Mouse (Mus musculus) heart, postnatal 36 days (tissue): ENCODE measurements around the gene Stpg4. TPM values are rescaled to one million over a fixed set of nuclear protein-coding genes. Genes with fewer than 3 reads are reported as not detected.
A peak's percentile ranks its signal among the peaks of the same experiment; 100 is the strongest.

Experiments
- DNase-seq, 2 experiments: peaks; one replicate each; pipeline ENCODE4 v3.0.0; 2021 to 2022
- intact Hi-C: fragments of 180-260 bp; cut with DNase I; formaldehyde crosslinking; loops from one replicate; pipeline ENCODE4 v1.15.1; 2025
- total RNA-seq, 2 experiments: library from RNA; stranded (reverse); gene quantifications; 2 replicates each; pipeline ENCODE4 v1.2.3; 2021

The Stpg4 gene
- total RNA-seq, 2 experiments from 2014 or later = not detected

DNA sequence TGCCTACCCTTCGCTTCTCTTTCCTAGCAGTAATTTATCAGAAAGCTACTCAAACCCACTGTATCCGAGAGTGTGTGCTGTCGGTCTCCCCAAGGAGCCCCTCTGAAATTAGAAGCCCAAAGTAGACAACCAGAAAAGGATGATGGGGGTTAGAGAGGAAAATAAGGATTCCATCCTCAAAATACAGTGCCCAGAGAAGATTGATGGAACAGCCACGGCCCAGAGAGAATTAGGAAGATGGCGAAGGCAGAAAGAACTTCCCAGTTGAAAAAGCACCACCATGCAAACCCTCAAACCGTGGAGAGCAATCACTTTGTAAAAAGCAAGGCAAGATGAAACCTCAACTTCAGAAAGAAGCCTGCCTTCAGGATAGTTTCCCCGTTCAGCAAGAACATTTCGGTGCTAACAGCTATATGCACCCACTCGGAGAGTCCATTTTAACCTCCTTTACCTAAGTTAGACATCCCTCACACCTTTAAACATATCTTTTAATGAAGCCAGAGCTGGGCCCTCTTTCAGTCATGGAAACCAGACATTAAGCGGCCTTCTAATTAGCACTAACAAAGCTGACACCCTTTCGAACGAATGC is 20.2 kb upstream of the Stpg4 start:
- intact Hi-C loops = loop anchor here (2.0 to 5.0 kb wide), 4 partner anchors 25 to 123 kb away; no protein-coding TSS in a partner anchor
- peak in 1 of 2 experiments; percentile 26 for DNase-seq

DNA sequence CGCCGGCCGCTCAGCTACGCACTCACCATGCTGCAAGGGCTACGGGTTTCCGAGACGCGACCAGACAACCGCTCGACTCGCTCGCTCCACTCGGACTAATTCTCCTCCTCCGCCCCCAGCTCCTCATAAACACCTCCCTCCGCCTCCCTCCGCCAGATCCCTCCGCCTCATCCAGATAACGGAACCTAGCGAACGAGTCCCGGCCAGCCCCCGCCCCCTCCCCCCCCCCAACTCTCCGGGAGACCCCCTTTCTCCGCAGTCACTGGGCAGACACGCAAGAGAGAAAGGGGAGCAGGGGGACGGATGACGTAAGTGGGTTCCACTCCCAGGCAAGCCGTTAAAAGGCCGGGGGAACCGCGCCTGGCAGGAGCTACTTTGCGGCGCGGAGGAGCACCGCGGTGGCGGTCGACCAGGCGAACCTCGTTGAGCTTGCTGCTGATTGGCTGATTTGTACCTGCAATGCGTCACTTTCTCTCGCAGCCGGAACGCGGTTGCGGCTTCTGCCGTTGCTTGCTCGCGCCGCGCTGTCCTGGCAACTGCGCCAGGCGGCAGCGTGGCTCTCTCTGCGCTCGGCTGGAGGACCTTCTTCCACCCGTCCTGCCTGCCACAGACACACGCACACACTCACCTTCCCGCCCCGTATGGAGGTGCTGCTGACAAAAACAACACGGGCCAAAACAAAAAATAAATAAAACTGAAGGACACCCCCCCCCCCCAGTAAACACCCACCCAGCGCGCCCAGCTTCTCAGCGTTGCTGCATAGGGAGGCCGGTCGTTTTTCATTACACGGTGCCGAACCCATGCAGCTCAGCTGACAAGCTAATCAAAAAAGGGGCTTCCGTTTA is 19.4 kb upstream of the Stpg4 start, which contains the start of gene Calm2:
Gene Calm2, minus strand, starts transcription at position 169 of the 845 bp plus-strand sequence.
- DNase-seq = peak; percentile 98 to 99
- intact Hi-C loops = loop anchor here (1.0 to 5.0 kb wide), 5 partner anchors 26 to 132 kb away; no protein-coding TSS in a partner anchor

DNA sequence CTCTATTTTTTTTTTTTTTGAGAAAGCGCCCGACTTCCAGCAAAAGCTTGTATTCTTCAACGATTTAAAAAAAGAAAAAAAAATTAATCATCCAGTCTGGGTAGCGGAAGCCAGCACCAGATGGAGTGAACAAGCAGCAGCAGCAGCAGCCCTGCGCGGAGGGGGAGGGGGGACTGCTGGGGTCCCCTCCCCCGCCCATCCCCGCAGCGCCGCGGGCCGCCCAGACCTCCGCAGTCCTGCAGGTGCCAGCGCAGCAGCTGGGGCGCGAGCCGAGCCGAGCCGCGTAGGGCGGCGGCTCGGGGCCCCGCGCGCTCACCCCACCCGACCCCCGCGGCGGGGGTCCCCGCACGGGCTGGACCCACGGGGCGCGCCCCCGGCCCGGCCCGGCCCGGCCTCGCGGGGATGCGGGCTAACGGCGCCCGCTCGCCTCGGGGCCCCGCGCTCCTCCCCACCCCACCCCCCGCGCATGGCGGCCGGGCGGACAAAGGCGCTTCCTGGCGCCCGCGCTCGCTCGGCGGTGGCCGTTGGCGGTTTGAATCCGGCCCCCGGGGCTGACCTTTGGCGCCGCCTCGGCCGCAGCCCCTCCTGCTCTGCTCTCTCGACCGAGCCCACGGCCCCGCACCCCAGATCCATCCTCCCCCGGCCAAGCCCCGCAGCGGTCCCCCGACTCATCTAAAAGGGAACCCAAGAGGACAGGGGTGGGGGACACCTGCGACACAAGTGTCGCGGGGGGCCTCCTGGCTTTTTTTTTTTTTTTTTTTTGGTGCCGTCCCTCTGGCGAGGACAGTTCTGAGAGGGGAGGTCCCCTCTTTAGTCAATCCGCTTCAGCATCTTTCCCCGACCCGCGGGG is 18.6 kb upstream of the Stpg4 start:
- DNase-seq = peak; percentile 61 to 67
- intact Hi-C loops = loop anchor here (1.0 to 5.0 kb wide), 6 partner anchors 27 to 131 kb away; no protein-coding TSS in a partner anchor

DNA sequence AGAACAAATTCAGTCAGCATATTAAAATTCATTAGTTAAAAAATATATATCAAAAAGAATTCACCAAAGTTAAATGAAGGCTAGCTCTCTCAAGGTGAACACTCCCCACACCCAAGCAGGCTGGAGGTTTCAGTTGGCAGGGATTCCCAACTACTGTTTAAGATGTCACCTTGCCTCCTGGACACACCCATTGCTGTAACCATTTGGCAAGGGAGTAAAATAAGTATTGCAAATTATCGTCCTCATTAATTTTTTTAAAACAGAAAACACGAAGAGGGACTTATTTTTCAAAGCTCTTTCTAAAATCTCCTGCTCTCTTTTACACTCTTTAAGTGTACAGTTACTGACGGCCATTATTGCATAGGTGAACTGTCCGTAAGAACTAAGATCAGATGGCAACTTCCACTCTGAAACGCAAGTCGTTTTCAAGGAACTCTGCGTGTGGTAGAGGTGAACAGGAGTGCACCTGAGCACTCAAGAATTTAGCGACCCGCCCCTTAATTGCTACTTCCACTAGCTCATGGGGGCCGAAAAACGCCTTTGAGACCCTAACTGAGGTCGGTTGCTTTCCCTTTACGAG is 17.9 kb upstream of the Stpg4 start:
- intact Hi-C loops = loop anchor here (1.0 to 5.0 kb wide), 2 partner anchors 68 to 85 kb away; no protein-coding TSS in a partner anchor
- no peak for DNase-seq

DNA sequence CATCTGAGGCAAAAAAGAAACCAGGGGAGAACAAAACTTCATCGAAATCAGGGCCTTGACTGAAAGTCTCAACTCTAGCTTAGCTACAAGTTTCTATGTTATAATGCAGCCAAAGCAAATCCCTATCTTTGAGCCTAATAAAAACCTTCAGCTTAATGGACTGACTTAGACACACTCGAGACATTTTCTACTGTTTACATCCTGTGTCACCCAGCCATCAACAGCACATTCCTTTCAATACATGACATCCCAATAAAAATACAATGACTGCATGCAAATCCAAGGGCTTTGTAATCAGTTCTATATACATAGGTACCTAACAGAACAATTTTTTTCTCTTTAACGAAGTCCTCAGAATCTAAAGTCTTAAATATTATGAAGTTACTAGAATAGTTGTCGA is 17.2 kb upstream of the Stpg4 start:
- intact Hi-C loops = loop anchor here (1.0 to 5.0 kb wide), 2 partner anchors 67 to 86 kb away; no protein-coding TSS in a partner anchor
- no peak for DNase-seq

DNA sequence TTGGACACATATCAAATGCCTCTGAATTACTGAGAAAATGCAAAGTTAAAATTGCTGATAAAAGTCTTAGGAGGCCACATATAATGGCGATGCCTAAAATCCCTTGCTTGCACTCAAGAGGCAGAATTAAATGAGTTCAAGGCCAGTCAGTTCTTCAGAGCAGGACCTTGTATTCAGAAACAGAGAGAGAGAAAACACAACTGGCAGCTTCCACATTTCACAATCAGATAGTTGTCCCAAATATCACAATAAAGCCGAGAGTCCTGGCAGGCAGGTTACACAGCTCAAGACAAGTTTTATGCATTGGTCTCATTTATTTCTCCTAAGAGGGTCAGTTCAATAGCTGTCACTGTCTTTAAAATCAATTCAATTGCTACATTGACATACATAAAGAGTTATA is 14.0 kb upstream of the Stpg4 start:
- intact Hi-C loops = no loop called here

DNA sequence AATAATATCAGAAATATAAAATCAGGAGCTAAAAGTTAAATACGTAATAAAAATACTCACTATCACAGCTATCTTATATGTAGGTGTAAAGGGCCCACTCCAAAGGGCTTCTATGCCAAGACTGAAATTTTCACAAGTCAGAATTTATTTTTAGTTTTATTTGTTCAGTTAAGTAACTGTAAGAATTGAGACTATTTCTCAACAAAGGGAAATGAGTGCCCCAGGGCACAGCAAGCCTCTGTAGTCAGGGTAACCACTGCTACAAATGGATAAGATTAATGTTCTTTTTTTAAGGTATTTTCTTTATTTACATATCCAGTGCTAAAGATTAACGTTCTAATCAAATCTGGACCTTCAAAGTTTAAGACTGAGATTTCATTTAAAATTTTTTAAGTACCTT is 11.9 kb upstream of the Stpg4 start:
- intact Hi-C loops = no loop called here
- no peak for DNase-seq

More for the DNA sequence above, 14.0 kb upstream of the Stpg4 start:
- no peak for DNase-seq

DNA sequence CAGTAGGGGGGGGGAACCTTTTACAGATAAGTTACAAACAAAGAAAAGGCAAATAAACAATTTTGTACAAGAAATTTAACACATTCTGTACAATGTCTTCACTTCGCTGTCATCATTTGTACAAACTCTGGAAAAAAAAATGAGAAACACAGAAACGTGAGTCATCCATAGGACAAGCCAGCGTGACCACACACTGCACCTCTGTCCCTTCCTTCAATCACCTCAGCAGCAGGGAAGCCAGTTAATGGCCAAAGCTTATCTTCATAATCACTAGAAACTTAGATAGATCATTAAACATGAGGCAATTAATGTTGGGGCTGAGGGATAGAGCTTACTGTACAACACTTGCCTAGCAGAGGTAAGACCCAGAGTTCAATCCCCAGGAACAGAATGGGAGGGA is 6.4 kb upstream of the Stpg4 start:
- no peak for DNase-seq
- intact Hi-C loops = no loop called here

DNA sequence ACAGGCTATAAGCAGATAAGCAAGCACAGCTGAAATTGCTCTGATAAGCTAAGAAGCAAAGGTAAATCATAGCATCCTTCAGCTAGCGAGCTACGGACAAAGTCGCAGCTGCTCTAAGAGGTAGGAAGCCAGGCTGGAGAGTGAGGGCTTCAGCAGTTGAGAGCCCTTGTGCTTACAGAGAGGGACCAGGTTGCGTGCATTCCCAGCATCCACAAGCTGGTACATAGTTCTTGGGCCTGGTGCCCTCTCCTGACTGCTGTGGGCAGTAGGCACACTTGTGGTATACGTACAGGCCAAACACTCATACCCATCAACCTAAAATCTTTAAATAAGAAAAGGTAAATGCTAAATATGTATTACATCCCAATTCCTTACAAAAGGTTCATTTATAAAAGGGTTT is 5.2 kb upstream of the Stpg4 start:
- intact Hi-C loops = no loop called here

DNA sequence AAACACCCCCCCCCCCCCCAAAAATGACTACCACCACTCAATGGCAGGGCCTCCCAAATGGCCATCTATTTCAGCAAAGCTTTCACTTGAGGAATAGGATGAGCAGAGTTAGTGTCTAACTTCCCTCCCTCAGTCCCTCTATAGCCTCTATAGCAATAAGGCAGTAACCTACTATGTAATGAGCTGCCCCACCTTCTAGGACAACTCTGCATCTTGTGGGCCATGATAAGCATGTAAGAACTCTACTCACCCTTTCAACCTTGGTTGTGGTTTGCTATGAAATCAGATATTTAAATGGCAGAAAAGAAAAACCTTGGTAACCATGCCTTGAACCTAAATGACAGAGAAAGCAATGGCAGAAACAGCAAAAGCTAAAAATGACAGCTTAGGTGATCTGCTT is 4.8 kb upstream of the Stpg4 start:
- DNase-seq = no peak
- intact Hi-C loops = no loop called here

More for the DNA sequence above, 5.2 kb upstream of the Stpg4 start:
- no peak for DNase-seq

DNA sequence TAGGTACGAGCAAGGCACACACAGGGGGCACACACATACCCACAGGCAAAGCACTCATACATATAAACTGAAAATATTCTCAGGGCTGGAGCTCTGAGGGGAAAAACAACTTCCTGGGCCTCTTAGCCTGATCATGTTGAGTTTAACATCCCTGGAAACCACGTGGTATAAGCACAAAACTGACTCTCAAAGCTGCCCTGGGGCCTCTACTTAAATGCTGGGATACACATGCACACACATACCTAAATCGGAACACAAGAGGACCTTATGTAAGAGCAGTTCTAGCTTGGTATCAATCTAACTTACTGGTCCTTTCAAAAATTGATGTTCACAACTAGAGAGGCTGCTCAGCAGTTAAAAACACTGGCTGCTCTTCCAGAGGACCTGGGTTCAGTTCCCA is 1.9 kb upstream of the Stpg4 start:
- no peak for DNase-seq
- intact Hi-C loops = no loop called here

DNA sequence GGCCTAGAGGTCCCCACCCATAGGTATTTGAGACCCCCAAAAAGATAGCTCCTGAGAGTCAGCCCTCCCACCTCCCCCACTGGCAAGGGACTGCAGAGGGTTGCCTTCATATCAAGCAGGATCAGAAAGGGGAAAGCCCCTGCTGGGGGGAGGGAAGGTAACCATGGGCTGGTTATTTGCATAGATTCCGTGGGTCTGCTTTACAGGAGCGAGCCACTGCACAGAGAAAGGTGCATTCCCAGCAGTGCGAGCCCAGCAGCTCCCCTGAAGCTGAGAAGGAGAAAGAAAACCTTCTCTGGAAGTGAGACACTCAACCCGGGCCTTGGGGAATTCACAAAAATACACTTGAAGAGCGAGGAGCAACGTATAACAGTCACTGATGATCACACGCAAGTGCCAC is 9.5 kb downstream of the Stpg4 start:
- intact Hi-C loops = no loop called here
- DNase-seq = no peak

DNA sequence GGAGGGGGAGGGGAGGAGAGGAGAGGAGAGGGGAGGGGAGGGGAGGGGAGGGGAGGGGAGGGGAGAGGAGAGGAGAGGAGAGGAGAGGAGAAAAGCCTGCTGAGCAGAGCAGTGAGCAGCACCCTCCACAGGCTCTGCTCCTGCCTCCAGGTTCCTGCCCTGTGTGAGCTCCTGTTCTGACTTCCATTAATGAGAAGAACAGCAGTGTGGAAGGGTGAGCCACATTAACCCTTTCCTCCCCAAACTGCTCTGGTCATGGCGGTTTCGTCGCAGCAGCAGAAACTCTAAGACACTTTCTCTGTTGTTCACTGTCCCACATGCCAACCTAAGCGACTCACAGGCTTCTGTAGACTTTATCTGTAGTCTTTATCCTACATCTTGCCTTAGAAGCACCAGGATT is 20.9 kb downstream of the Stpg4 start:
- no peak for DNase-seq
- intact Hi-C loops = no loop called here

DNA sequence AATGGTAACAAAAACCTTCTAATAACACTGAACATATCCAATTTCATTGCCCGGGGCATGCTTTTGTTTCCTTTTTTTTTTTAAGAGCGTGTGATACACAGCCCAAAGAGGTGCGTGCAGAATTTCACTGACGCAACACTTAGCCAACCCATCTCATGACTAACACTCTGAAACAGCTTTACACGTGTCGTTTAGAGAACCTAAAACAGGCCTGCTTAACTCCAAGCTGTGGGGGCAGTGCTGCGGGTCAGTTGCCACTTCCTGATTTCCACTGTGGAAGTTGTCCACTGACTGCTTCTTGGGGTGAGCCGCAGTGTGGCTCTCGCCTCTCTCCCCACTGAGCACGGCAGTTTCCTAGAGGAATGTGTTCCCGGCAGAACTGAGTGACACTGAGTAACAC is 22.0 kb downstream of the Stpg4 start:
- no peak for DNase-seq
- intact Hi-C loops = no loop called here

DNA sequence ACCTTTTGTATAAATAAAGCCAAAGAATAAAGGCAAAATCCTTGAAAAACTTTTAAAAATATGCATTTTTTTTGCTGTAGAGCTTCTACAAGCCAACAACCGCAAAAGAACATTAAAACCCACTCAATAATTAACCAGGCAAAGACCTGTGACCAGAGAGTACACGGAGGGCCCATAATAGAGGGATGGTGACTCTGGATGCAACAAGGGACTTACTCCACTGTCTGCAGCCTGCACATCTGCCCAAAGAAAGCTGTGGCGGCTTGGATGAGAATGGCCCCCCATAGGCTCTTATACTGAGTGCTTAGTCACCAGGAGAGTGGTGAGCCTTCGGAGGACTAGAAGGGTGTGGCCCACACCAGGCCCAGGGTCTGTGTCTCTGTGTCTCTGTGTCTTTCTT is 24.1 kb downstream of the Stpg4 start:
- no peak for DNase-seq
- intact Hi-C loops = no loop called here

DNA sequence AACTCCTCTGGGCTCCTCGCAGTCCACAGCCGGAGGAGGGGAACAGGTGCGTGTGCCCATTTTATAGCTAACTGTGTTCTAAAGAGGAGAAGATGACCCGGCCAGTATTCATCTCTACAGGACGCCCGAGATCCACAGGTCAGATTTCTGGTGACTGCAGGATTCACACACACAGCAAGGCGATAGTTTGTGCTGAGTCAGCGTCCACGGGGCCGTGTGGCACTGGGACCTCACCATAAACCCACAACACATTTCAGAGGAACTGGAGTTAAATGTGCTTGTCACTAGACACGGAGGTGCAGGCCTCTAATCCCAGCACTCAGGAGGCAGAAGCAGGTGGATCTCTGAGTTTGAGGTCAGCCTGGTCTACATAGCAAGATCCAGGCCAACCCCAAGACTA is 25.1 kb downstream of the Stpg4 start:
- intact Hi-C loops = no loop called here
- no peak for DNase-seq

DNA sequence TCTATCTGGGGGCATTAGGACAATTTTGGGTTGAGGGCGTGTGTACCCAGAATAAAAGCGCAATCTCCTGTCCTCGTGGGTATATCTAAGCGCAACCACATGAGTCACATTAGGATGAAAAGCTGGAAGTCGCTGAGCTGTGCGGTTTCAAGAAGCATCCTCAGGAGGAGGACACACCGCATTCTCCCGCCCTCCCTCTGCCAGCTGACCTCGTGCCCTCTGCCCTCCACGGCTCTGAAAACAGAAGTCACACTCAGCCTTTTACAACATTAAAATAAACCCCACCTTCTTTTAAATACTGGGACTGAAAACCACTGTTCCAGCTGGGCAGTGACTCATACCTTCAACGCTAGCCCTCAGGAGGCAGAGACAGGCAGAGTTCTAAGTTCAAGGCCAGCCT is 30.5 kb downstream of the Stpg4 start:
- DNase-seq = no peak
- intact Hi-C loops = no loop called here

DNA sequence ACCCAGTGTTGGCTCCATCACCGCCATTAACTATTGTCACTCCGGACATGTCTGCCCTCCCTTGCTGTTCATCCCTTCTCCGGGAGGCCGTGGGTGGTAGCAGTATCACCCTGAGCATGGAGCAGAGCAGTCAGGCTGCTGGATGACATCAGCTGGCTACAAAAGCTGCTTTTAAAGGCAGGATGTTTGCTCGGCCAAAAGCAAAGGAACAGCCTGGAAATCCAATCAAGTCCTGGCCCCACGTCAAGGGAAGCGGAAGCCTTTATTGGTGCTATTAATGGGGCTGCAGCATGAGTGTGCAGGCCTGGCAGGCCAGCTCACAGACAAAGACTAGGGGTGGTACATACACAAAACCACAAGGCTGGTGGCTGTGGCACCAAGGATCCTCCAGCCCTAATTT is 36.3 kb downstream of the Stpg4 start:
- intact Hi-C loops = loop anchor here (2.0 to 5.0 kb wide), 2 partner anchors 56 to 284 kb away; partner anchors contain the start of genes Calm2 and Socs5
- peak; percentile 61 to 66 for DNase-seq

DNA sequence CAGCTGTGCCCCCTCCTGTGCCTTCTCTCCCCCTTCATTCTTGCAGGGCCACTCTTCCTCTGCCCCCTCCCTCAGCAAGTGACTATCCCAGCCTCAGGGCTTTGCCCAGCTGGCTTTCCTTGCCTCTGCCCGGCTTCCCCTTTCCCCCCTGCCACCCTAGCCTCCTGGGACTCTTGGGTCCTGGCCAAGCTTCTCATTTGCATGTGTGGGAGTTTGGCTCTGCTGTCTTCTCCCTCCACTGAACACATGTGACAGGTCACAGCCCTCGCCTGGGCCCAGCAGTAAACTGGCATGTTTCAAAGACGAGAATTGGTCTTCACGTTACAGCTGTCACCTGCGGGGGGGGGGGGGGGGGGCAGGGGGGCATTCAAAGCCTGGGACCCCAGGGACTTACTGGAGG is 40.5 kb downstream of the Stpg4 start:
- intact Hi-C loops = no loop called here
- DNase-seq = peak in 1 of 2 experiments; percentile 47

DNA sequence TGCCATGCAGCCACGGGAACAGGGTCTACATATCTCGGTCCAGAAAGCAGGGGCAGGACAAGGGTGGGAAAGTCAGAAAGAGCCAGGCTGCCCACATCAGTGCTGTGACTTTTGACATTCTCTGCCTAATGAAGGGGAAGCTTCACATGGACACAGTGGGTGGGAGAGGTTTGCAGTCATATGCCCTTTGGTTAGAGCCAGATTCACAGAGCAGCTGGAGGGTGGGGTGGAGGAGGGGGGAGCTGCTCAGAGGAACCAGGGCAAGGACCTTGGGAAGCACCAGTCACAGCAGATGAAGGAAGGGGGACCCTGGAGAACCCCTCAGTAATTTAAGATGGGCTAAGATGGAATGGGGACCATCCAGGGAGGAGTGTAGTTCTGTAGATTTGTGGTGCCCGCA is 41.7 kb downstream of the Stpg4 start:
- no peak for DNase-seq
- intact Hi-C loops = no loop called here
